Mouse (Mus musculus) embryonic fibroblast, embryonic 13.5 days (primary cell): ENCODE results near the gene Rpl7a.

Source experiments
- CTCF ChIP-seq: IDR thresholded peaks from 2 replicates; pipeline ENCODE4 v1.5.1; 2011; ENCODE audit warnings: mild to moderate bottlenecking, control low read depth, low read length, moderate library complexity, borderline replicate concordance; ENCODE audit not compliant: insufficient read depth
- POLR2A ChIP-seq: IDR thresholded peaks from 2 replicates; pipeline ENCODE4 v1.6.1; 2011; ENCODE audit warnings: low read depth, mild to moderate bottlenecking, control low read depth, low read length, moderate library complexity

DNA sequence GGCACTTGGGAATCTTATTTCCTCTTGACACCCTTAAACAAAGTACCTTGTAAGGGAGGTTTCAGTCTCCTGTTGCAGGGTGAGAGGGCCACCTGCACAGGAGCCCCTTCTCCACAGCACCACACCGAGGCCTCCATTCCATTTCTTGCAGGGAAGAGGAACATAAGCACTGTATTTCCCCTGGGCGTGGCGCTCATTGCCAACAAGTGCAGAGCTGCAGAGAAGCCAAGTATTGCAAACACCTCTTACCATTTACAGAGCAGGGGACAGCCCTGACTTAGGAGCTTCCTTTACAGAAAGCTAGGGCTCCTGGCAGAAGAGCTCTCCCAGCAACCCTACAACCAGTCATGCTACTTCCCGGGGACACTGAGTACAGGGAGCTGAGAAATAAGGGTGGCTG is 41.6 kb downstream of the Rpl7a start:
- TF ChIP-seq CTCF (no peak), POLR2A (no peak)
